Mouse (Mus musculus) CH12.LX (cell line): Measurements from ENCODE around the gene Vcpkmt. TPM values are rescaled to one million over a fixed set of nuclear protein-coding genes. Genes with fewer than 3 reads are reported as not detected.

Source experiments
- DNase-seq: peaks from one replicate; pipeline ENCODE4 v3.0.0-alpha.2; 2013; ENCODE audit errors: extremely low read depth
- H3K27ac ChIP-seq: 2 replicates; pipeline ENCODE4 v1.5.1; 2012; ENCODE audit warnings: low read depth, mild to moderate bottlenecking, control low read depth, moderate library complexity; ENCODE audit not compliant: insufficient read depth
- H3K27me3 ChIP-seq: replicated peaks from 2 replicates; pipeline ENCODE3; 2012; ENCODE audit warnings: inconsistent platforms
- H3K36me3 ChIP-seq, 2 experiments: replicated peaks in 1 of 2; 2 replicates each; pipeline versions ENCODE3 to v1.6.1; 2012; ENCODE audit warnings: inconsistent platforms in 1 of 2, low read length in 1 of 2, mild to moderate bottlenecking in 1 of 2, mixed read lengths in 1 of 2, moderate library complexity in 1 of 2; ENCODE audit not compliant: control insufficient read depth in 1 of 2, insufficient read depth in 1 of 2
- H3K4me1 ChIP-seq, 2 experiments: 2 replicates each; pipeline ENCODE4 v1.6.1; 2012; ENCODE audit warnings: inconsistent platforms in 1 of 2, moderate library complexity in 1 of 2; ENCODE audit not compliant: insufficient read depth in 2 of 2, control insufficient read depth in 1 of 2
- H3K4me2 ChIP-seq: 2 replicates; pipeline ENCODE4 v1.6.1; 2012; ENCODE audit warnings: low read depth, mild to moderate bottlenecking, control low read depth; ENCODE audit not compliant: poor library complexity, insufficient read depth, severe bottlenecking
- H3K4me3 ChIP-seq, 3 experiments: fragments of 150-350 bp in 1 of 3; sonication (generic) in 1 of 3; replicated peaks in 1 of 3; 2 replicates each; pipeline versions ENCODE3 to v1.5.1; 2011 to 2012; ENCODE audit warnings: low read depth in 2 of 3, low read length in 2 of 3, mild to moderate bottlenecking in 2 of 3, moderate library complexity in 2 of 3, control low read depth in 1 of 3, improper control_type of control experiment in 1 of 3, inconsistent platforms in 1 of 3, mixed read lengths in 1 of 3; ENCODE audit not compliant: poor library complexity in 1 of 3
- H3K79me2 ChIP-seq: replicated peaks from 2 replicates; pipeline ENCODE4 v1.6.1; 2012; ENCODE audit warnings: mild to moderate bottlenecking, moderate library complexity; ENCODE audit not compliant: control insufficient read depth, poor library complexity, insufficient read depth, severe bottlenecking; ENCODE audit errors: extremely low read depth
- H3K9ac ChIP-seq: 2 replicates; pipeline ENCODE4 v1.6.1; 2012; ENCODE audit warnings: low read depth, mild to moderate bottlenecking, control low read depth, moderate library complexity; ENCODE audit not compliant: insufficient read depth
- H3K9me3 ChIP-seq: replicated peaks from 2 replicates; pipeline ENCODE3; 2012; ENCODE audit warnings: low read length, inconsistent platforms, mixed read lengths
- BHLHE40 ChIP-seq: IDR thresholded peaks from 2 replicates; pipeline ENCODE4 v1.6.1; 2011; ENCODE audit warnings: mild to moderate bottlenecking, low read depth, low read length, improper control_type of control experiment
- CHD1 ChIP-seq: IDR thresholded peaks from 2 replicates; pipeline ENCODE4 v1.6.1; 2012; ENCODE audit warnings: low read depth, low read length, improper control_type of control experiment, inconsistent platforms
- CHD2 ChIP-seq: IDR thresholded peaks from 2 replicates; pipeline ENCODE4 v1.6.1; 2011; ENCODE audit warnings: low read length, improper control_type of control experiment
- CTCF ChIP-seq, 2 experiments: IDR thresholded peaks in 1 of 2; conservative IDR thresholded peaks in 1 of 2; 2 replicates each; pipeline ENCODE4 v1.5.1; 2011 to 2012; ENCODE audit warnings: low read depth in 2 of 2, low read length in 2 of 2, improper control_type of control experiment in 1 of 2, inconsistent platforms in 1 of 2, mild to moderate bottlenecking in 1 of 2, moderate library complexity in 1 of 2
- E2F4 ChIP-seq: IDR thresholded peaks from 2 replicates; pipeline ENCODE4 v1.6.1; 2011; ENCODE audit warnings: low read depth, low read length, improper control_type of control experiment; ENCODE audit not compliant: insufficient replicate concordance
- ELF1 ChIP-seq: IDR thresholded peaks from 2 replicates; pipeline ENCODE4 v1.6.1; 2014; ENCODE audit warnings: low read depth, mild to moderate bottlenecking, inconsistent platforms, low read length, improper control_type of control experiment
- EP300 ChIP-seq: IDR thresholded peaks from 2 replicates; pipeline ENCODE4 v1.6.1; 2011; ENCODE audit warnings: low read length, improper control_type of control experiment
- ETS1 ChIP-seq: conservative IDR thresholded peaks from 2 replicates; pipeline ENCODE4 v1.6.1; 2012; ENCODE audit warnings: low read depth, mild to moderate bottlenecking, inconsistent platforms, low read length, improper control_type of control experiment, moderate library complexity
- GABPA ChIP-seq: IDR thresholded peaks from 2 replicates; pipeline ENCODE4 v1.6.1; 2012; ENCODE audit warnings: low read depth, low read length, improper control_type of control experiment, inconsistent platforms; ENCODE audit not compliant: insufficient replicate concordance
- HCFC1 ChIP-seq: IDR thresholded peaks from 2 replicates; pipeline ENCODE4 v1.6.1; 2012; ENCODE audit warnings: low read depth, mild to moderate bottlenecking, inconsistent platforms, low read length, improper control_type of control experiment
- IRF4 ChIP-seq: IDR thresholded peaks from 2 replicates; pipeline ENCODE4 v1.6.1; 2014; ENCODE audit warnings: low read depth, mild to moderate bottlenecking, inconsistent platforms, low read length, improper control_type of control experiment
- JUN ChIP-seq: IDR thresholded peaks from 2 replicates; pipeline ENCODE4 v1.6.1; 2011; ENCODE audit warnings: low read depth, mild to moderate bottlenecking, low read length, improper control_type of control experiment, moderate library complexity; ENCODE audit not compliant: insufficient read depth
- JUND ChIP-seq: conservative IDR thresholded peaks from 2 replicates; pipeline ENCODE4 v1.6.1; 2011; ENCODE audit warnings: low read depth, low read length, improper control_type of control experiment
- KAT2A ChIP-seq: IDR thresholded peaks from 2 replicates; pipeline ENCODE4 v1.6.1; 2012; ENCODE audit warnings: low read length, improper control_type of control experiment, inconsistent platforms; ENCODE audit not compliant: insufficient replicate concordance
- MAFK ChIP-seq: IDR thresholded peaks from 2 replicates; pipeline ENCODE4 v1.6.1; 2011; ENCODE audit warnings: low read length, improper control_type of control experiment; ENCODE audit not compliant: insufficient replicate concordance
- MAX ChIP-seq: IDR thresholded peaks from 2 replicates; pipeline ENCODE4 v1.6.1; 2011; ENCODE audit warnings: low read length, improper control_type of control experiment
- MAZ ChIP-seq: IDR thresholded peaks from 2 replicates; pipeline ENCODE4 v1.6.1; 2012; ENCODE audit warnings: low read depth, mild to moderate bottlenecking, inconsistent platforms, low read length, improper control_type of control experiment, moderate library complexity
- MEF2A ChIP-seq: IDR thresholded peaks from 2 replicates; pipeline ENCODE4 v1.6.1; 2014; ENCODE audit warnings: low read depth, mild to moderate bottlenecking, inconsistent platforms, low read length, improper control_type of control experiment, borderline replicate concordance
- MXI1 ChIP-seq: IDR thresholded peaks from 2 replicates; pipeline ENCODE4 v1.6.1; 2011; ENCODE audit warnings: mild to moderate bottlenecking, low read depth, low read length, improper control_type of control experiment
- MYC ChIP-seq: IDR thresholded peaks from 2 replicates; pipeline ENCODE4 v1.6.1; 2011; ENCODE audit warnings: low read depth, mild to moderate bottlenecking, improper control_type of control experiment, low read length
- NELFE ChIP-seq: IDR thresholded peaks from 2 replicates; pipeline ENCODE4 v1.6.1; 2011; ENCODE audit warnings: low read depth, low read length, improper control_type of control experiment
- NRF1 ChIP-seq: IDR thresholded peaks from 2 replicates; pipeline ENCODE4 v1.6.1; 2014; ENCODE audit warnings: low read depth, mild to moderate bottlenecking, inconsistent platforms, low read length, improper control_type of control experiment, moderate library complexity
- PAX5 ChIP-seq: IDR thresholded peaks from 2 replicates; pipeline ENCODE4 v1.6.1; 2012; ENCODE audit warnings: low read length, inconsistent platforms, mixed read lengths
- POLR2A ChIP-seq: IDR thresholded peaks from 2 replicates; pipeline ENCODE4 v1.6.1; 2011; ENCODE audit warnings: low read depth, mild to moderate bottlenecking, improper control_type of control experiment, low read length
- POLR2AphosphoS2 ChIP-seq: IDR thresholded peaks from 2 replicates; pipeline ENCODE4 v1.6.1; 2011; ENCODE audit warnings: low read depth, low read length, improper control_type of control experiment
- RAD21 ChIP-seq: IDR thresholded peaks from 2 replicates; pipeline ENCODE4 v1.6.1; 2011; ENCODE audit warnings: low read depth, mild to moderate bottlenecking, low read length, improper control_type of control experiment, moderate library complexity
- RCOR1 ChIP-seq: conservative IDR thresholded peaks from 2 replicates; pipeline ENCODE4 v1.6.1; 2012; ENCODE audit warnings: low read depth, mild to moderate bottlenecking, inconsistent platforms, low read length, improper control_type of control experiment
- SIN3A ChIP-seq: IDR thresholded peaks from 2 replicates; pipeline ENCODE4 v1.6.1; 2012; ENCODE audit warnings: low read length, improper control_type of control experiment, inconsistent platforms
- SMC3 ChIP-seq: IDR thresholded peaks from 2 replicates; pipeline ENCODE4 v1.6.1; 2011; ENCODE audit warnings: low read depth, low read length, improper control_type of control experiment
- TBP ChIP-seq: conservative IDR thresholded peaks from 2 replicates; pipeline ENCODE4 v1.6.1; 2011; ENCODE audit warnings: low read depth, low read length, improper control_type of control experiment
- TCF12 ChIP-seq: IDR thresholded peaks from 2 replicates; pipeline ENCODE4 v1.6.1; 2014; ENCODE audit warnings: low read depth, mild to moderate bottlenecking, inconsistent platforms, low read length, improper control_type of control experiment
- UBTF ChIP-seq: IDR thresholded peaks from 2 replicates; pipeline ENCODE4 v1.6.1; 2012; ENCODE audit warnings: low read depth, mild to moderate bottlenecking, inconsistent platforms, low read length, improper control_type of control experiment, moderate library complexity
- USF1 ChIP-seq: IDR thresholded peaks from 2 replicates; pipeline ENCODE4 v1.6.1; 2014; ENCODE audit warnings: low read depth, mild to moderate bottlenecking, inconsistent platforms, low read length, improper control_type of control experiment
- USF2 ChIP-seq: conservative IDR thresholded peaks from 2 replicates; pipeline ENCODE4 v1.6.1; 2011; ENCODE audit warnings: low read depth, low read length, improper control_type of control experiment
- ZC3H11A ChIP-seq: IDR thresholded peaks from 2 replicates; pipeline ENCODE4 v1.6.1; 2012; ENCODE audit warnings: low read depth, mild to moderate bottlenecking, inconsistent platforms, low read length, improper control_type of control experiment
- ZKSCAN1 ChIP-seq: IDR thresholded peaks from 2 replicates; pipeline ENCODE4 v1.6.1; 2012; ENCODE audit warnings: low read depth, inconsistent platforms, low read length, improper control_type of control experiment, borderline replicate concordance
- ZMIZ1 ChIP-seq: IDR thresholded peaks from 2 replicates; pipeline ENCODE4 v1.6.1; 2012; ENCODE audit warnings: low read depth, mild to moderate bottlenecking, inconsistent platforms, low read length, improper control_type of control experiment
- ZNF384 ChIP-seq: IDR thresholded peaks from 2 replicates; pipeline ENCODE4 v1.6.1; 2012; ENCODE audit warnings: low read depth, low read length, improper control_type of control experiment, inconsistent platforms
- dilution Hi-C: fragments of 300-500 bp; cut with MboI; formaldehyde crosslinking; loops from 2 replicates; pipeline ENCODE4 v1.14.3; 2020; ENCODE audit warnings: low sequenced_read_pairs; ENCODE audit not compliant: extremely low pct_unique_long_range_greater_than_20kb, extremely low pct_ligation_motif_present
- in situ Hi-C: fragments of 300-500 bp; cut with MboI; formaldehyde crosslinking; loops from 3 replicates; pipeline ENCODE4 v1.14.3; 2019; ENCODE audit warnings: low sequenced_read_pairs, low pct_ligation_motif_present, low pct_unique_long_range_greater_than_20kb, mixed read lengths
- polyA plus RNA-seq: library from polyadenylated mRNA; unstranded; fragments of >175 nt; gene quantifications from 2 replicates; pipeline ENCODE4 v1.2.1, GENCODE M21; 2012; ENCODE audit warnings: low read depth; ENCODE audit not compliant: insufficient read length
- total RNA-seq, 2 experiments: library from RNA; depleted of rRNA; stranded (reverse); fragments of 300-350 nt in 1 of 2; fragments of >200 nt in 1 of 2; gene quantifications; 2 replicates each; pipeline ENCODE4 v1.2.3; 2012 to 2014

Vcpkmt gene
- total and polyA plus RNA-seq, 3 experiments: 14.9 to 38.9 (median 23.5) TPM

DNA sequence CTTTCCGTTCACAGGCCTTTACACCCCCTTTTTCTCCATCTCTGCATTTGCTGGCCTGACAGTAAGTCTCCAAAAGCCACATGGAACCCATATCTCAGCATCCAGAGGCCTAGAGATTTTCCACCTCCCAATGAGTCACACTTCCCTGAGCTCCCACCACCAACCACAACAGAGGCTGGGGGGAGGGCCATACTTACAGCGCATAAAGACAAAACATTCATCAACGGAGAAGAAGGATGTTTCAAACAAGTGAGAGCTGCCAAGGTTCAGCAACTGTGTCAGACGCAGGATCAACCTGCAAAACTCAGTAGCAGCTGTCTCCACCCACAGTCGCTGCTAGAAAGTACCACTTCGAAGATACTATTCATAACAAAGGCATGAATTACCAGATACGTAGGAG is 43.5 kb downstream of the Vcpkmt start:
- peaks cover 12% of the 10 kb centered on the region for H3K9me3 ChIP-seq
- dilution Hi-C loops (no loop called here), in situ Hi-C loops (loop anchor here (5.0 kb wide), 1 partner anchor 167 kb away; the partner anchor contains the start of genes Arf6 and Gm9887)
- peak overlapping the region; percentile 48 for H3K9ac ChIP-seq
- H3K27me3 ChIP-seq: no peaks in the 10 kb centered on the region
- H3K4me1 ChIP-seq: peaks cover 31 to 75% of the 10 kb centered on the region in 2 experiments
- DNase-seq: peak; percentile 69
- TF ChIP-seq ZMIZ1 (no peak), SMC3 (no peak), JUN (peak; percentile 41; the same call in 1 of the 2 replicates), CTCF (conservative IDR thresholded peaks at IDR 0.05 in 1 of 2, IDR thresholded peaks at IDR 0.05 in 1 of 2; ENCODE audit: low read depth in 2 of 2, low read length in 2 of 2) (no peak), ELF1 (no peak), SIN3A (no peak), ETS1 (peak; percentile 81), IRF4 (peak; percentile 58; the same call in 1 of the 2 replicates), E2F4 (no peak), MYC (peak; percentile 65; the same call in 1 of the 2 replicates), UBTF (no peak), GABPA (no peak), JUND (0 out of 2 replicates have a peak, but pooled peaks have one; percentile 46), CHD2 (peak; percentile 68; the same call in 1 of the 2 replicates), RAD21 (peak; percentile 33), ZNF384 (no peak), ZKSCAN1 (no peak), NRF1 (no peak), PAX5 (no peak), NELFE (no peak), KAT2A (no peak), MAX (peak; percentile 73), MEF2A (peak; percentile 73; the same call in 1 of the 2 replicates), MAFK (no peak), HCFC1 (no peak; the same call in 1 of the 2 replicates), MAZ (no peak), TCF12 (peak; percentile 63), MXI1 (no peak), POLR2A (no peak; the same call in 1 of the 2 replicates), USF1 (no peak), USF2 (no peak), RCOR1 (no peak), TBP (no peak), POLR2AphosphoS2 (no peak), EP300 (peak; percentile 82), CHD1 (peak; percentile 69; the same call in 1 of the 2 replicates), ZC3H11A (no peak), BHLHE40 (peak; percentile 52; the same call in 1 of the 2 replicates)
- peak overlapping the region in 2 of 3 experiments; percentile 15 to 31 for H3K4me3 ChIP-seq
- H3K4me2 ChIP-seq: peak overlapping the region; percentile 84; the same call in 1 of the 2 replicates
- H3K79me2 ChIP-seq: no peaks in the 10 kb centered on the region
- H3K36me3 ChIP-seq: no peaks in the 10 kb centered on the region
- peak overlapping the region; percentile 96 for H3K27ac ChIP-seq
